Mouse (Mus musculus): ENCODE measurements around the gene Vamp8. TPM values are rescaled to one million over a fixed set of nuclear protein-coding genes. Genes with fewer than 3 reads are reported as not detected.

The Vamp8 gene
- polyA plus RNA-seq, 1 experiment from 2014 or later: 450 TPM

DNA sequence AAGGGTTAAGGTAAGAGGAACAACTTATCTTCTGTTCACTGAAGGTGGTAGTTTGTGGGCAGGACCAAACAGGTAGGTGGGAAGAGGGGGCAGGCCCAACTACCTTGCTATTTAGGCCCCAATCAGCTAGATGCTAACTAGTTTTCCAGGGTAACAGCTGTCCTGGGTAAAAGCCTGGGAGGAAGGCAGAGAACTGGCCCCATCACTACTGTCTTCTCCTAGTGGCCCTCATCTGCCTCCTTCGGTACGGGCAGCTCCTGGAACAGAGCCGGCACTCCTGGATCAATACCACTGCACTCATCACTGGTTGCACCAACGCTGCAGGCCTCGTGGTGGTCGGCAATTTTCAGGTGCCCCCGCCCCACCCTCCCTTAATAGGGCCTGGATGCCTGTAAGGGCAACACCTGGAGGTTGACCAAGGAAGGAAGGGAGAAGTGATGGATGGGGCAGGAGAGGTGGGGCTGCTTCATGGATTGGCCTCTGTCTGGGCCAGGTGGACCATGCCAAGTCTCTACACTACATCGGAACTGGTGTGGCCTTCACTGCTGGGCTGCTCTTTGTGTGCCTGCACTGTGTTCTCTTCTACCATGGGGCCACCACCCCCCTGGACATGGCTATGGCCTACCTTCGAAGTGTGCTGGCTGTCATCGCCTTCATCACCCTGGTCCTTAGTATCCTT is 32.3 kb downstream of the Vamp8 start:
- no peak overlapping the region for H3K4me3 ChIP-seq (ENCODE audit: low read depth, low read length)
- no peak for ATAC-seq
- no peak overlapping the region for H3K27ac ChIP-seq (ENCODE audit: low read depth, low read length)
- H3K9ac ChIP-seq (ENCODE audit: low read depth, low read length): no peak overlapping the region
- WGBS: 76% methylated on average over 10 of the region's 10 CpGs
- H3K4me2 ChIP-seq (replicated peaks; ENCODE audit: low read depth): no peak overlapping the region
- peaks cover 16% of the 10 kb centered on the region; the same call in 1 of the 2 replicates for H3K36me3 ChIP-seq (ENCODE audit: control insufficient read depth, insufficient read depth)
- no peaks in the 10 kb centered on the region for H3K27me3 ChIP-seq (replicated peaks; ENCODE audit: control insufficient read depth, insufficient read depth, low read length)
- no peak for TF ChIP-seq CTCF (IDR thresholded peaks at IDR 0.05; ENCODE audit: low read depth)
- H3K4me1 ChIP-seq (replicated peaks; ENCODE audit: control insufficient read depth, insufficient read depth, low read length): peaks cover 8% of the 10 kb centered on the region; the same call in 1 of the 2 replicates
- no peaks in the 10 kb centered on the region for H3K9me3 ChIP-seq (ENCODE audit: control insufficient read depth)

DNA sequence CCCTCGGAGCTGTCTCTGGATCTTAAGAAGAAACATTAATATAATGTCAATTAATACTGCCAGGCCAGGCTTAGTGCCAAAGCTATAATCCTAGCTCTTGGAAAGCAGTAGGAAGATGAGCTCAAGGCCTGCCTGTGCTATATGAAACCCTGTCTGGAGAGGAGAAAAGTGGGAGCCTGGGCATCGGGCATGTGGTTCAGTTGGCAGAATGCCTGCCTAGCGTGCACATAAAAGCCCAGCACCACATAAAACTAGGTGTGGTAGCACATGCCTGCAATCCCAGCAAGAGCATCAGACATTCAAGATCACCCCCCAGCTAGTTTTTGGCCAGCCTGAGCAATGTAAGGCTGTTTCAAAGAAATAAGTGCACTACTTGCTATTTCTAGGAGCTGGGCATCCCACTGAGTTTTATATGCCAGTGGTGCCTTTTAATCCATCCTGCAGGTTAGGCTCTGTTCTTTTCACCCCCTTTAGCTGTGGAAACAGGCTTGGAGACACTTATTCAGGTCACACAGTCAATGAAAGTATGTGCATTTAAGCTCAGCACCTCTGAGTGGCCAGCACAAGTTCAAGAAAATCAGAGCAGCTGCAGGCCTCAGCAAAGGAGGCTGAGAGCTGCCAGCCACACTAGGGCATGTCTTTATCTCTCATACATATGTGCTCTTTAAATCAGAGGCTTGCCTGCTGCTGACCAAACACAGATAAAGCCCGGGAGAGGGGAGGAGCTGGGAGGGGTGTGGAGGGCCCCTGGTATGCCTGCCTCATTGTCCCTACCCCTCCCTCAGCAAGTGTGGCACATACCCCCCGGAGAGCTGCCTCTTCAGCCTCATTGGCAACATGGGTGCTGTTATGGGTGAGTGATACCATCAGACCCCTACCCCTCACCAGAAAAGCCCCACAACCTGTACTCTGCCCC is 33.1 kb downstream of the Vamp8 start:
- Histone ChIP-seq H3K4me3 (ENCODE audit: low read depth, low read length) (no peak overlapping the region), H3K4me1 (replicated peaks; ENCODE audit: control insufficient read depth, insufficient read depth, low read length) (peaks cover 8% of the 10 kb centered on the region; the same call in 1 of the 2 replicates), H3K36me3 (ENCODE audit: control insufficient read depth, insufficient read depth) (peaks cover 16% of the 10 kb centered on the region; the same call in 1 of the 2 replicates), H3K9ac (ENCODE audit: low read depth, low read length) (no peak overlapping the region), H3K27ac (ENCODE audit: low read depth, low read length) (no peak overlapping the region), H3K9me3 (ENCODE audit: control insufficient read depth) (no peaks in the 10 kb centered on the region), H3K27me3 (replicated peaks; ENCODE audit: control insufficient read depth, insufficient read depth, low read length) (no peaks in the 10 kb centered on the region), H3K4me2 (replicated peaks; ENCODE audit: low read depth) (no peak overlapping the region)
- WGBS: 40% methylated on average over 5 of the region's 5 CpGs
- TF ChIP-seq CTCF (IDR thresholded peaks at IDR 0.05; ENCODE audit: low read depth): no peak
- ATAC-seq: no peak

DNA sequence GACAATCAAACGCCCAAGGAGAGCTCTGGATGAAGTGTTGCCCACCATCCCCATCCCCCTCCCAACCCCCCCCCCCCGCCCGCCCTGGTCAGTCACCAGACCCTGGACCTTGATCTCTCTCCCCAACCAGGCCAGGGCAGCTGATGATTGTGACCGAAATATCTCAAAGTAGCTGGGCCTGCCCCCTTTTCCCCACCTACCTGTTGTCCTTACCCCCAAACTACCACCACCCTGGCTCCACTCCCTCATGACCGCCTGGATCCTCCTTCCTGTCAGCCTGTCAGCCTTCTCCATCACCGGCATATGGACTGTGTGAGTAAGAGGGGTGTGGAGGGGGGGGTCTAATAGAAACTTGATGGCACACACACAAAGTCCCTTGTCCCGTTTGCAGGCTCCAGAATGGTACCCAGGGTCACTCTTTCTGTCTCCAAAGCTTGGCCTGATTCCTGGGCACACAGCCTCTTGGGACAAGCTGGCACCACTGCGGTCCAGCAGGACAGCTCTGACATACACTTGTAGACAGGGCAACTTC is 34.4 kb downstream of the Vamp8 start:
- Histone ChIP-seq H3K4me3 (ENCODE audit: low read depth, low read length) (peak overlapping the region; percentile 63), H3K27ac (ENCODE audit: low read depth, low read length) (peak overlapping the region; percentile 60), H3K9me3 (ENCODE audit: control insufficient read depth) (no peaks in the 10 kb centered on the region), H3K27me3 (replicated peaks; ENCODE audit: control insufficient read depth, insufficient read depth, low read length) (no peaks in the 10 kb centered on the region), H3K9ac (ENCODE audit: low read depth, low read length) (peak overlapping the region; percentile 58), H3K4me1 (replicated peaks; ENCODE audit: control insufficient read depth, insufficient read depth, low read length) (peaks cover 8% of the 10 kb centered on the region; the same call in 1 of the 2 replicates), H3K36me3 (ENCODE audit: control insufficient read depth, insufficient read depth) (peaks cover 16% of the 10 kb centered on the region; the same call in 1 of the 2 replicates), H3K4me2 (replicated peaks; ENCODE audit: low read depth) (peak overlapping the region; percentile 93)
- 36% methylated on average over 8 of the region's 8 CpGs for WGBS
- TF ChIP-seq CTCF (IDR thresholded peaks at IDR 0.05; ENCODE audit: low read depth): no peak
- ATAC-seq: no peak

GRCm38 (mm10) chr6:72355066-72355911 is 35.2 kb downstream of the Vamp8 start, which contains the start of gene Tmem150a:
TSS of gene Tmem150a (plus strand) at chr6:72355447.
- Histone ChIP-seq H3K4me2 (replicated peaks; ENCODE audit: low read depth) (peak within 1 kb of the TSS; percentile 93), H3K27ac (ENCODE audit: low read depth, low read length) (peak within 1 kb of the TSS; percentile 60), H3K9me3 (ENCODE audit: control insufficient read depth) (no peaks in the 10 kb centered on the region), H3K36me3 (ENCODE audit: control insufficient read depth, insufficient read depth) (peaks cover 20% of the 10 kb centered on the region; the same call in 1 of the 2 replicates), H3K4me1 (replicated peaks; ENCODE audit: control insufficient read depth, insufficient read depth, low read length) (0 out of 2 replicates have a peak, but pooled peaks cover 3% of the 10 kb centered on the region), H3K27me3 (replicated peaks; ENCODE audit: control insufficient read depth, insufficient read depth, low read length) (no peaks in the 10 kb centered on the region), H3K9ac (ENCODE audit: low read depth, low read length) (peak within 1 kb of the TSS; percentile 58), H3K4me3 (ENCODE audit: low read depth, low read length) (peak within 1 kb of the TSS; percentile 63)
- TF ChIP-seq CTCF (IDR thresholded peaks at IDR 0.05; ENCODE audit: low read depth): peak; percentile 68
- under 1% methylated on average over 65 of the region's 71 CpGs for WGBS
- peak; percentile 85 for ATAC-seq

DNA sequence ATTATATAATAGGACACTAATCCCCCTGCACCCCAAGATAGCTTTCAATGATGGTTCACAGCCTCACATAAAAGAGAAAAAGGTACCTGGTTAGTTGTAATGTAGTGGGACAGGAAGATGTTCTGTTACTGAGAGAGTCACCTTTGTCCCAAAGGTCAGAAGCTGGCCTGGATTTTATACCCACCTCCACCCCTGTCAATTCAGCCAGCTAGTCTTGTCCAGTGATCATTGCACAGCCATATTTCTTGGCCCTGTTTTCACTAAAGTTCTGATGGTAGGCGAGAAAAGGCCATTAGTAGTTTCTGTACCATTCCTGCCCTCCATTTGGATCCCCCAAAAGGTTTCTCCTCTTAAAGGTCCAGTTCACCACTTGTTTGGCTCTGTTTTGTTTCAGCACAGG is 36.5 kb downstream of the Vamp8 start:
- Histone ChIP-seq H3K36me3 (ENCODE audit: control insufficient read depth, insufficient read depth) (peaks cover 23% of the 10 kb centered on the region; the same call in 1 of the 2 replicates), H3K27ac (ENCODE audit: low read depth, low read length) (no peak overlapping the region)

More for the DNA sequence above, 36.5 kb downstream of the Vamp8 start:
- H3K9me3 ChIP-seq (ENCODE audit: control insufficient read depth): no peaks in the 10 kb centered on the region
- no peaks in the 10 kb centered on the region for H3K27me3 ChIP-seq (replicated peaks; ENCODE audit: control insufficient read depth, insufficient read depth, low read length)
- H3K4me2 ChIP-seq (replicated peaks; ENCODE audit: low read depth): no peak overlapping the region
- 77% methylated on average over 1 of the region's 1 CpGs for WGBS
- no peak overlapping the region for H3K4me3 ChIP-seq (ENCODE audit: low read depth, low read length)
- H3K4me1 ChIP-seq (replicated peaks; ENCODE audit: control insufficient read depth, insufficient read depth, low read length): 0 out of 2 replicates have a peak, but pooled peaks cover 3% of the 10 kb centered on the region
- ATAC-seq: no peak
- no peak for TF ChIP-seq CTCF (IDR thresholded peaks at IDR 0.05; ENCODE audit: low read depth)
- no peak overlapping the region for H3K9ac ChIP-seq (ENCODE audit: low read depth, low read length)
